Mouse (Mus musculus): ENCODE measurements around the gene Myadml2. TPM values are rescaled to one million over a fixed set of nuclear protein-coding genes. Genes with fewer than 3 reads are reported as not detected.

Gene Myadml2
- total RNA-seq, 1 experiment from 2014 or later, result not detected

- peak; percentile 15 for DNase-seq
Observed at GRCm38 (mm10) chr11:120661076-120661460, 13.1 kb upstream of the Myadml2 start, which contains the start of gene Notum. TSS of gene Notum (minus strand) at chr11:120661175.

- DNase-seq, result peak; percentile 43
Observed at GRCm38 (mm10) chr11:120660301-120661075, 12.5 kb upstream of the Myadml2 start.

GRCm38 (mm10) chr11:120659509-120660300 is 11.7 kb upstream of the Myadml2 start:
- DNase-seq, result peak; percentile 39

GRCm38 (mm10) chr11:120658876-120659410 is 11.0 kb upstream of the Myadml2 start:
- peak; percentile 86 for DNase-seq

GRCm38 (mm10) chr11:120657301-120657700 is 9.3 kb upstream of the Myadml2 start:
- no peak for DNase-seq

GRCm38 (mm10) chr11:120654741-120655140 is 6.8 kb upstream of the Myadml2 start:
- no peak for DNase-seq

- DNase-seq, result no peak
Observed at GRCm38 (mm10) chr11:120651872-120652271, 3.9 kb upstream of the Myadml2 start.

- no peak for DNase-seq
Observed at GRCm38 (mm10) chr11:120647047-120647830, 719 bp downstream of the Myadml2 start.

GRCm38 (mm10) chr11:120643601-120643987 is 4.4 kb downstream of the Myadml2 start, which contains the start of gene Pycr1:
TSS of gene Pycr1 (minus strand) at chr11:120643769.
- DNase-seq, result peak; percentile 92

- DNase-seq, result no peak
Observed at GRCm38 (mm10) chr11:120642939-120643600, 4.9 kb downstream of the Myadml2 start.

GRCm38 (mm10) chr11:120641869-120642268 is 6.1 kb downstream of the Myadml2 start:
- no peak for DNase-seq

GRCm38 (mm10) chr11:120641255-120641654 is 6.7 kb downstream of the Myadml2 start:
- DNase-seq, result no peak

- no peak for DNase-seq
Observed at GRCm38 (mm10) chr11:120634810-120635209, 13.1 kb downstream of the Myadml2 start.

GRCm38 (mm10) chr11:120633520-120634343 is 14.2 kb downstream of the Myadml2 start, which contains the start of gene Mafg:
TSS of gene Mafg (minus strand) at chr11:120633600.
- peak; percentile 93 for DNase-seq

- peak; percentile 82 for DNase-seq
Observed at GRCm38 (mm10) chr11:120632559-120633519, 15.1 kb downstream of the Myadml2 start.

GRCm38 (mm10) chr11:120631726-120632448 is 16.1 kb downstream of the Myadml2 start:
- no peak for DNase-seq

- DNase-seq, result no peak
Observed at GRCm38 (mm10) chr11:120630881-120631725, 16.9 kb downstream of the Myadml2 start.
